ENCODE assay signal across 22 mouse cellular contexts in the genomic region with DNA sequence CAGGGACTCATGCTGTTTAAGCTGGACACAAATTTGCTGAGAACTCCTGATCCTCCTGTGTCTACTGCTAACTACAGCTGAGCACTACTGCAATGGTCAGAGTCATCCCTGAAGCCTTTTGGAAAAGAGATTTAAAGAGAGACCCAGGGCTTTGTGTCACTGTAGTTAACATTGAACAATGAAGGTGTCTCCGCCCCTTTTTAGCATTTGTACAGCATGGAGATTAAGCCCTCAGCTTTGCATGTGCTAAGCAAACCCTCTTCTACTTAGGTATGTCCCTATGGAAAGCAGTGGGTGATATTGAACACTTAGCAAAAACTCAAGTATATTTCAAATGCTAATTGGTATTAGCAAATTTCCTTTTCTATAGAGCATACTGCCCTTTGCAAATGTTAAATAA.
A peak's percentile ranks its signal among the peaks of the same experiment; 100 is the strongest.
DNase-seq lines count a peak whose midpoint lies in the region; TF ChIP-seq lines count a peak whose summit lies in the region.
"Had no signal": no experiment of that assay in that cellular context is flagged by ENCODE, and none has a peak within 500 bp of the region (broad histone marks: within the 10 kb centered on the region; RNA-seq: fewer than 3 reads in every experiment).

No protein-coding gene starts in this region.

- DNase-seq in ES-E14 (ENCODE audit: low read depth, low spot score) (peak; percentile 51), WW6 (ENCODE audit: low read depth, low spot score) (peak; percentile 42)
- DNase-seq in embryo, embryonic 10 days (ENCODE audit: low spot score), result no peak
- DNase-seq in spleen, postnatal 36 days (ENCODE audit: low spot score in 2 of 2), result no peak
- DNase-seq in left cerebral cortex, postnatal 36 days (ENCODE audit: low spot score in 2 of 2), result no peak
- DNase-seq: adrenal gland, adult 8-10 months; adrenal gland, postnatal 14 days; adrenal gland, postnatal 36 days; B cell, adult 2 months; cerebellum, adult 11-12 months; cerebellum, adult 2 months; cerebellum, adult 9-10 months; cerebellum, postnatal 10 days; cerebellum, postnatal 25 days; embryo, embryonic 11 days had no signal

- no peak for TF ChIP-seq CTCF in ES-Bruce4 (IDR thresholded peaks at IDR 0.05; ENCODE audit: low read depth, low read length)

- no peaks in the 10 kb centered on the region for H3K36me3 ChIP-seq in ES-Bruce4 (ENCODE audit: control insufficient read depth, insufficient read depth, low read length, poor library complexity, severe bottlenecking)
- no peaks in the 10 kb centered on the region for H3K36me3 ChIP-seq in ES-E14 (ENCODE audit: control insufficient read depth, insufficient read depth, low read length, poor library complexity, severe bottlenecking)
- H3K36me3 ChIP-seq: embryonic facial prominence, embryonic 13.5 days; embryonic facial prominence, embryonic 15.5 days; forebrain, embryonic 10.5 days; forebrain, embryonic 12.5 days had no signal

- in situ Hi-C loops in ES-E14 (cut with MboI; ENCODE audit: low sequenced_read_pairs in 2 of 2, unreplicated experiment in 2 of 2), result no loop called here

- H3K27ac ChIP-seq in ES-Bruce4 (ENCODE audit: insufficient read depth, low read length), result peak overlapping the region; percentile 44; the same call in 1 of the 2 replicates
- H3K27ac ChIP-seq in ES-E14 (ENCODE audit: insufficient read depth, low read depth, low read length, poor library complexity, severe bottlenecking), result no peak overlapping the region
- H3K27ac ChIP-seq: embryonic facial prominence, embryonic 13.5 days; embryonic facial prominence, embryonic 15.5 days; forebrain, embryonic 10.5 days; forebrain, embryonic 12.5 days had no signal

- H3K9me3 ChIP-seq in ES-Bruce4 (replicated peaks; ENCODE audit: control insufficient read depth, insufficient read depth, low read length, poor library complexity, severe bottlenecking) (no peaks in the 10 kb centered on the region), ES-E14 (ENCODE audit: control insufficient read depth, insufficient read depth, low read depth, low read length) (no peaks in the 10 kb centered on the region)
- H3K9me3 ChIP-seq: embryonic facial prominence, embryonic 13.5 days; embryonic facial prominence, embryonic 15.5 days; forebrain, embryonic 10.5 days; forebrain, embryonic 12.5 days had no signal

- TF ChIP-seq POLR2A in ES-Bruce4 (IDR thresholded peaks at IDR 0.05; ENCODE audit: insufficient read depth, low read length), result no peak

- H3K9ac ChIP-seq in ES-Bruce4 (ENCODE audit: low read depth, poor library complexity, severe bottlenecking), result no peak overlapping the region
- no peak overlapping the region for H3K9ac ChIP-seq in ES-E14 (ENCODE audit: insufficient read depth, low read depth, low read length, poor library complexity, severe bottlenecking)
- H3K9ac ChIP-seq: embryonic facial prominence, embryonic 13.5 days; embryonic facial prominence, embryonic 15.5 days; forebrain, embryonic 12.5 days had no signal

- no peak for TF ChIP-seq EP300 in ES-Bruce4 (IDR thresholded peaks at IDR 0.05; ENCODE audit: insufficient read depth, low read depth, low read length)

- H3K27me3 ChIP-seq in ES-Bruce4 (ENCODE audit: control insufficient read depth, insufficient read depth, low read length, poor library complexity, severe bottlenecking), result no peaks in the 10 kb centered on the region
- H3K27me3 ChIP-seq: CH12.LX; embryonic facial prominence, embryonic 13.5 days; embryonic facial prominence, embryonic 15.5 days; forebrain, embryonic 12.5 days had no signal

- intact Hi-C loops in left cerebral cortex, postnatal 36 days (cut with DNase I), result no loop called here

- no peak overlapping the region for H3K4me3 ChIP-seq in ES-Bruce4 (ENCODE audit: low read depth, low read length)
- no peak overlapping the region for H3K4me3 ChIP-seq in ES-E14 (ENCODE audit: insufficient read depth in 1 of 2, low read depth in 1 of 2, low read length in 2 of 2, poor library complexity in 1 of 2, severe bottlenecking in 1 of 2)
- H3K4me3 ChIP-seq: embryonic facial prominence, embryonic 13.5 days; embryonic facial prominence, embryonic 15.5 days; erythroblast, embryonic 14.5 days; forebrain, embryonic 10.5 days; forebrain, embryonic 12.5 days had no signal

- H3K4me1 ChIP-seq in ES-Bruce4 (ENCODE audit: control insufficient read depth, insufficient read depth, low read length) (no peaks in the 10 kb centered on the region), ES-E14 (ENCODE audit: control insufficient read depth in 2 of 2, insufficient read depth in 2 of 2, low read length in 2 of 2, poor library complexity in 1 of 2) (peaks cover 2 to 3% of the 10 kb centered on the region in 2 experiments)
- H3K4me1 ChIP-seq: forebrain, embryonic 12.5 days had no signal

TF ChIP-seq in ES-E14, 5 proteins besides CTCF, POLR2A, EP300 and RAD21:
- TF ChIP-seq CHD2 (IDR thresholded peaks at IDR 0.05; ENCODE audit: low read depth, low read length), result no peak
- TF ChIP-seq ZNF384 (IDR thresholded peaks at IDR 0.05; ENCODE audit: low read depth, low read length), result no peak
- TF ChIP-seq ZC3H11A (IDR thresholded peaks at IDR 0.05; ENCODE audit: borderline replicate concordance, low read depth, low read length), result no peak
- no peak for TF ChIP-seq MAFK (IDR thresholded peaks at IDR 0.05; ENCODE audit: insufficient read depth, low read depth, low read length)
- no peak for TF ChIP-seq HCFC1 (IDR thresholded peaks at IDR 0.05; ENCODE audit: borderline replicate concordance, insufficient read depth, low read length)

Comparison
In these comparisons a context has a peak if more than half of its experiments do, and no peak if none do; other contexts are left out.
1. DNase-seq: peak in ES-E14 (single experiment) and WW6 (single experiment); none in embryo, embryonic 10 days (single experiment), spleen, postnatal 36 days (0 of 2) and left cerebral cortex, postnatal 36 days (0 of 2).